Mouse (Mus musculus) urinary bladder, postnatal 4 days (tissue): ENCODE measurements around the gene Yif1a.

Experiments
- DNase-seq, 2 experiments: peaks; one replicate each; pipeline ENCODE4 v3.0.0; 2021 to 2022; ENCODE audit warnings: low spot score in 2 of 2

Gene Yif1a

DNA sequence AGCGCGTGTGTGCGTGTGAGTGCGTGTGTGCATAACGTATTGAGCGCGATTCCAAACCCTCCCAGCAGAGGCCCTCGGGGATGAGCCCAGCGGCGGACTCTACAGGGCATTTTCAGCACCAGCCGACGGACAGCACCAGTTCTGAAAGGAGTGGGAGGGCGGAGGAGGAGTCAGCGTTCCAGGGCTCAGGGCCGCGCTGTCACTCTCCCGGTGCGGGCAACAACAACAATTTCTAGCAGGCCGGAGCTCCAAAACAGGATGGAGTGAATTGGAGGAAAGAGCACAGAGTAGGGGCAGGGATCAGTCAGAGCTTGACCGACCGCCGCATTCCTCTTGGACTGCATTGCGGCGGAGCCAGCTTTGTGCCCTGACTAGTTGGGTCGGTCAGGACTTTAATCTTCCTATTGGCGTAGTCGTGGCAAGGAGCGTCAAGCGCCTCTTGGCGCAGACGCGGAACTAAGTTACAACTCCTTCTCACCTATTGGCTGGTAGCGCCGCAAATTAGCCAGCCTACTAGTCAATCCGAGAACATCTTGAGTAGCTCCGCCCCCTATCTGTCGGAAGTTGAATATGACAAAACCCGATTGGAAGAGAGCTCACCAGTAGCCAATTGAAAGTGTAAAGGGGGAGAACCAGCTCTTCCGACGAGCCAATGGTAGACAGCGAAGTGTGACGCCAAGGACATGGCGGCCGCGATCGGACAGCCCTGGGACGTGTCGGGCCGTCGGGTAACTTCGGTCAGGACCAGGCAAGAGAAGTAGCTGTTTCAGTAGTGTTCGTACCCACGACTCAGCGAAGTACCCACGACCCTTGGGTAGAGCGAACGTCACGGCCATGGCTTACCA is at the start of gene Yif1a:
Gene Yif1a, plus strand, starts transcription at position 655 of the 845 bp plus-strand sequence.
- peak; percentile 90 to 96 for DNase-seq

DNA sequence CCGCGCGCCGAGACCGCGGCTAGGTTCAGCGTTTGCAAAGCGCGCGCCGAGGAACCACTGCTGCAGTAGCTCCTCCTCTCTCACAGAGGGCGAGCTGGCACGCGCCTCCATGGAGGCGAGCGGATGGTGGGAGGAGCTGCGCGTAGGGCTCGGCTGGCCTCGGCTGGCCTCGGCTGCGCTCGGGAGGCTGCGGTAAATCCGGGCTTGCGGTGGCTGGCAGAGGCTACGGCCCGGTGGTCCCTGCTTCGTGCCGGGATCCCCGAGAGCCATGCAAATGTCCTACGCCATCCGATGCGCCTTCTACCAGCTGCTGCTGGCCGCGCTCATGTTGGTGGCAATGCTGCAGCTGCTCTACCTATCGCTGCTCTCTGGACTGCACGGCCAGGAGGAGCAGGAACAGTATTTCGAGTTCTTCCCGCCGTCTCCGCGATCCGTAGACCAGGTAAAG is 49.6 kb upstream of the Yif1a start, which contains the start of the genes B4gat1 and AC124502.3:
Gene B4gat1, plus strand, starts transcription at position 118 of the 448 bp plus-strand sequence.
Gene AC124502.3, plus strand, starts transcription at position 183 of the 448 bp plus-strand sequence.
- DNase-seq, result peak; percentile 85 to 90

DNA sequence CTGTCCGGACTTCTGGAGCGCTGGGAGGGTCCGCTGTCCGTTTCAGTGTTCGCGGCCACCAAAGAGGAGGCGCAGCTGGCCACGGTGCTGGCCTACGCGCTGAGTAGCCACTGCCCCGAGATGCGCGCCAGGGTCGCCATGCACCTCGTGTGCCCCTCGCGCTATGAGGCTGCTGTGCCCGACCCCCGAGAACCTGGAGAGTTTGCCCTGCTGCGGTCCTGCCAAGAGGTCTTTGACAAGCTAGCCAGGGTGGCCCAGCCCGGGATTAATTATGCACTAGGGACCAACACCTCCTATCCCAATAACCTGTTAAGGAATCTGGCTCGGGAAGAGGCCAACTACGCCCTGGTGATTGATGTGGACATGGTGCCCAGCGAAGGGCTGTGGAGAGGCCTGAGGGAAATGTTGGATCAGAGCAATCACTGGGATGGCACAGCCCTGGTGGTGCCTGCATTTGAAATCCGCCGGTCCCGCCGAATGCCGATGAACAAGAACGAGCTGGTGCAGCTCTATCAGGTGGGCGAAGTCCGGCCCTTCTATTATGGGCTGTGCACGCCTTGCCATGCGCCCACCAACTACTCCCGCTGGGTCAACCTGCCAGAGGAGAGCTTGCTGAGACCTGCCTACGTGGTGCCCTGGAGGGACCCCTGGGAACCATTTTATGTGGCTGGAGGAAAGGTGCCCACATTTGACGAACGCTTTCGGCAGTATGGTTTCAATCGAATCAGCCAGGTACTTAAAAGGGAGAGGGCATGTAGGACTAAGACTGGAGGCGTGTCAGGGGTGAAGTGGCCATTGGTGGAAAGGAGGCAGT is 48.8 kb upstream of the Yif1a start:
- DNase-seq, result no peak

GRCm38 (mm10) chr19:5040862-5041523 is 47.3 kb upstream of the Yif1a start, which contains the start of gene Brms1:
Gene Brms1 (plus strand): TSS chr19:5041354.
- DNase-seq, result peak; percentile 87 to 91

DNA sequence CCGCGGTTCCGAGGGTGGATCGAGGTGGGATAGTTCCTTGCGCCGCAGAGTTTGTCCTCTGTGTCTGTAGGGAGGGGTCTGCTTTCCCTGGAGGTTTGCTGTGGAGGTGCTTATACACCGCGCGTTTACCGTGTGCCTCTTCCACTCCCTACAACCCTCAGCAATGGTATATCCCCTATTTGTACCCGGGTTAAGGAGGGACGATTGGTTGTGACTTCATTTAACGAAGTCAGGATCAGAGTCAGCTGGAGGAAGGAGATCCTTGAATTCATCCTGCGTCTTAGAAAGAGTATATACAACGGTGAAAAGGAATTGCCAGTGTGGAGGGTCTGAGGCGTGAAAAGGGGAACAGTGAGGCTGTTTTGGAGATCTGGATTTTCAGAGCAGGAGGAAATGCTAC is 46.8 kb upstream of the Yif1a start:
- DNase-seq, result no peak

DNA sequence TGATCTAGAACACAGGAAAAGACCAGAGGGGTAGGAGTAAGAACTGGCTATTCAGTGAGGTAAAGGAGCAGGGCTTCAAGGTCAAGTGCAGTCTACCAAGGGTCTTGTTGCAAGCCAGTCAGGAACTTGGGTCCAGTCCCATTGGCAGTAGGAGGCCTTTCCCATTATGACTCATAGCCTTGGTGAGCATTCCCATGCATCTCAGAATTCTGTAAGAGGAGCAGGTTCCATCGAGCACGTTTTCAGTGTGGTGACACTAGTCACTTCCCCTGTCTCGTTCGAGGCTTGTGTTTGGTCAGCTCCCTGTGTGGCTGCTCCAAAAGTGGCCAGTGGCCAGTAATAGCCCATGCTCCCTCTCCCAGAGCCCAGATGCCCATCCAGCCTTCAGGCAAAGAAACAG is 42.8 kb upstream of the Yif1a start:
- DNase-seq, result no peak

- no peak for DNase-seq
Observed at GRCm38 (mm10) chr19:5048138-5049056, 39.9 kb upstream of the Yif1a start.

DNA sequence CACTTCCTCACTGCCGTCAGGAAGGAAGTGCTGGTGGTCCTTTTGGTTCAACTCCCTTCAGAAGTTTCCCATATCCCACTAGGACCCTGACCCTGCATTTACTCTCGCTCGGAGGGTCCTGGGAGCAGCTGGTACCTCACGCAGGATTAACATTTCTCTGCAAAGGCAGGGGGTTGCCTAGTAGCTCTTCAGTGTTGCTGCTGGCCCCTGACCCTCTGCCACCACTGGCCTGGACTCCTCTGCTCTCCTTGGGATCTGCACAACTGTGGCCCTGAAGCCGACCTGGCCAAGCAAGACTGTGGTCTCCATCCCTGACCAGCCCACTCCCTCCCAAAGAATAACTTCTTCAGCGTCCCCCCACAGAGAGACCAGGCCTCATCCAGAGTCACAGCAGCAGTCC is 39.0 kb upstream of the Yif1a start:
- no peak for DNase-seq

- DNase-seq, result peak in 1 of 2 experiments; percentile 50
Observed at GRCm38 (mm10) chr19:5050047-5050905, 38.1 kb upstream of the Yif1a start, which contains the start of gene Rin1. Gene Rin1 (plus strand): TSS chr19:5050481.

GRCm38 (mm10) chr19:5051031-5051430 is 37.3 kb upstream of the Yif1a start:
- no peak for DNase-seq

DNA sequence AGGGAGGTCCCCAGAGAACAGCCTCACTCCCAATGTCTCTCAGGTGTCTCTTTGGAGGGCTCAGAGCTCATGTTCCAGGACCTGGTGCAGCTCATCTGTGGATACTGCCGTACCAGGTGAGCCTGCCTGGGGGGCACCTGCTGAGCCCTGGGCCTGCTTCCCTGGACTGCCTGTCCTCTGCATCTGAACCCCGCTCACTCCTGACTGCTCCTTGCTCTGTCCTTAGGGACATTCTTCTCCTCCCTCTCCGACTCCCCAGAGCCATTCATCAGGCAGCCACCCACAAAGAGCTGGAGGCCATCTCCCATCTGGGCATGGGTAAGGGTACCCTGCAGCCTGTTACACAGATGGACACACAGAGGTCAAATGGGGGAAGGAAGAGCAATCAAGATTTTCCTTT is 36.8 kb upstream of the Yif1a start:
- DNase-seq, result no peak

DNA sequence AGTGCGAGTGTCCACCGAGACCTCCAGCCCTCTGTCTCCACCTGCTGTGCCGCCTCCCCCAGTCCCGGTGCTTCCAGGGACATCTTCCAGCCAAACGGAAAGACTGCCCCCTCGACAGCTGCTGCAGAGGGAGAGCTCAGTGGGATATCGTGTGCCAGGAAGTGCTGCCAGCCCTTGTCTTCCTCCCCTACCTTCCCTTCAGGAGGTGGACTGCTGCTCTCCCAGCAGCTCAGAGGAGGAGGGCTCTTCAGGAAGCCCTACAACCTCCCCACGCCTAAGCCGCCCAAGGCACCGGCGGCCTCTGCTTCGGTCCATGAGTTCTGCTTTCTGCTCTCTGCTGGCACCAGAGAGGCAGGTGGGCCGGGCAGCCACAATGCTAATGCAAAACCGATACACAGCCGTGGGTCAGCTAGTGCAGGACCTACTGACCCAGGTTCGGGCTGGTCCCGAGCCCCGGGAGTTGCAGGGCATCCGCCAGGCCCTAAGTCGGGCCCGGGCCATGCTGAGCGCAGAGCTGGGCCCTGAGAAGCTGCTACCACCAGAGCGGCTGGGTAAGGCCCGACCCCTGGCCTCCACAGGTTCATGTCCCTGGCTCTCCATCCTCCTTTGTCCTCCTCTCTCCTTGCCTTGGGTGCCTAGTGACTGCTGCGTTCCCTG is 36.0 kb upstream of the Yif1a start:
- no peak for DNase-seq

DNA sequence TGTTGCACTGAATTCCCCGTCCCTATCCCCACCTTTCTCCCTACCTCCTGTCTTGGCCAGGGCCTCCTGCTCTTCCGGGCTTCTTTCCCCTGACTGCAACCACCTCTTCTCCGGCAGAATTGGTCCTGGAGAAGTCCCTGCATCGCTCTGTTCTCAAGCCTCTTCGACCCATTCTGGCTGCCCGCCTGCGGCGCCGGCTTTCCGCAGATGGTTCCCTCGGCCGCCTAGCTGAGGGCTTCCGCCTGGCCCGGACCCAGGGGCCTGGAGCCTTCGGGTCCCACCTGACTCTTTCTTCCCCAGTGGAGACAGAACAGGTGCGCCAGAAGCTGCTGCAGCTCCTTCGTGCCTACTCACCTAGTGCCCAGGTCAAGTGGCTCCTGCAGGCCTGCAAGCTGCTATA is 35.5 kb upstream of the Yif1a start:
- DNase-seq, result no peak

- no peak for DNase-seq
Observed at GRCm38 (mm10) chr19:5053909-5054308, 34.4 kb upstream of the Yif1a start.

- DNase-seq, result no peak
Observed at GRCm38 (mm10) chr19:5056251-5056650, 32.1 kb upstream of the Yif1a start.

GRCm38 (mm10) chr19:5057876-5058775 is 30.2 kb upstream of the Yif1a start:
- DNase-seq, result no peak

DNA sequence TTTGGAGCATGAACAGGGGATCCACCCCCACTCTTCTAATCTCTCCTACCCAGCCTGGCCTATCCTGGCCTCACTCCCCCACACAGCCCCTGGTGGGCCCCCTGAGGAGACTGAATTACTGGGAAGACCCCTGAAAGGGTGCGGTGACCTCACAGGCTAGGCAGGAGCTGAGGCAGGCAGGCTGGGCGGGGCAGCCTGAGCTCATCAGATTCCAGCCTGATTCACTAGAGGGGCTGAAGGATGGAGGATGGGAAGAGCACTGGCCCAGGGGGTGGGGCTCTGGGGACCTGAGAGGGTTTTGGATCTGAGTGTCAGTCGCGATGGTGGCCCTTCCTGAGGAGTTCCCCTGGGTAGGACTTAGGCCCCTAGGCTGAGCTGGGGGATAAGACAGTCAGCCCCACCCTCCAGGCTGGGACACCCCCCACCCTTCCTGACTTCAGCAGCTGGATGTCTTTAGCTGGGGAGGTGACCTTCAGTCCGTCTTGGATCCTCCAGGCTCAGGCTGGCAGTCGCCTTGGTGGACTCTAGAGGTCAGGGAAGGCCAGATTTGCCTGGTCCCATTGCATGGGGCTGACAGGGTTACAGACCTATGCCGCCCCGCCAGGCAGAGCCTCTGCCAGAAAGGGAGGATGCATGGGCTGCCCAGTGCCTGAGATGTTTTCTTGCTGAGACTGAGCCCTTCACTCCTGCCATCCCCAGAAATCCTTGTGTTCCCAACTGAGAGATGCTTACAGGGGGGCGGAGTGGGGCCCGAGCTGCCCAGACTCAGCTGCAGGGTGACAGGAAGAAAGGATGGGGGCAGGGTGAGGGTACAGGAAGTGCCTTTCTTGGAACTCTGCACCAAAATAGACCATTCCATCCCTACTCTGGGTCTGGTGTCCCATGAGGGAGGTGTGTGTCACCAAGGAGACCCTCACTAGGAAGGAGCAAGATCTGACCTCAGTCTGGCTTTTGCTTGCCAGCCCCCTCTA is 29.3 kb upstream of the Yif1a start:
- peak in 1 of 2 experiments; percentile 49 for DNase-seq
